Mouse (Mus musculus): Measurements from ENCODE around the gene Gabbr1. TPM values are rescaled to one million over a fixed set of nuclear protein-coding genes. Genes with fewer than 3 reads are reported as not detected.

Gabbr1 gene
- polyA plus RNA-seq, 1 experiment from 2014 or later, result 4.6 TPM

- H3K36me3 ChIP-seq, result no peaks in the 10 kb centered on the region
- peak overlapping the region; percentile 69 for H3K27ac ChIP-seq
- under 1% methylated on average over 49 of the region's 58 CpGs for WGBS
- H3K9ac ChIP-seq, result peak overlapping the region; percentile 85
- peaks cover 33% of the 10 kb centered on the region for H3K4me1 ChIP-seq (replicated peaks)
- peaks cover 25% of the 10 kb centered on the region for H3K27me3 ChIP-seq
- peak overlapping the region; percentile 92 for H3K4me3 ChIP-seq
- peak overlapping the region; percentile 97 for H3K4me2 ChIP-seq
- ATAC-seq (replicated peaks; ENCODE audit: insufficient number of reproducible peaks, insufficient read depth, low FRiP score, low read depth), result peak; percentile 79
- H3K9me3 ChIP-seq (replicated peaks), result no peaks in the 10 kb centered on the region
Observed at GRCm38 (mm10) chr17:37046312-37047112, 746 bp downstream of the Gabbr1 start.

GRCm38 (mm10) chr17:37047332-37047976 is 1.7 kb downstream of the Gabbr1 start:
- Histone ChIP-seq H3K27me3 (peaks cover 25% of the 10 kb centered on the region), H3K4me1 (replicated peaks) (peaks cover 33% of the 10 kb centered on the region), H3K9me3 (replicated peaks) (no peaks in the 10 kb centered on the region), H3K4me2 (peak overlapping the region; percentile 97), H3K4me3 (peak overlapping the region; percentile 92), H3K36me3 (no peaks in the 10 kb centered on the region), H3K9ac (no peak overlapping the region), H3K27ac (no peak overlapping the region)
- no peak for ATAC-seq (replicated peaks; ENCODE audit: insufficient number of reproducible peaks, insufficient read depth, low FRiP score, low read depth)
- 30% methylated on average over 19 of the region's 19 CpGs for WGBS

GRCm38 (mm10) chr17:37047981-37048380 is 2.2 kb downstream of the Gabbr1 start:
- Histone ChIP-seq H3K36me3 (no peaks in the 10 kb centered on the region), H3K4me3 (no peak overlapping the region), H3K4me1 (replicated peaks) (peaks cover 33% of the 10 kb centered on the region), H3K9me3 (replicated peaks) (no peaks in the 10 kb centered on the region), H3K9ac (no peak overlapping the region), H3K27ac (no peak overlapping the region), H3K4me2 (no peak overlapping the region), H3K27me3 (peaks cover 25% of the 10 kb centered on the region)
- ATAC-seq (replicated peaks; ENCODE audit: insufficient number of reproducible peaks, insufficient read depth, low FRiP score, low read depth), result no peak
- 23% methylated on average over 3 of the region's 3 CpGs for WGBS

- H3K4me1 ChIP-seq (replicated peaks), result peaks cover 33% of the 10 kb centered on the region
- ATAC-seq (replicated peaks; ENCODE audit: insufficient number of reproducible peaks, insufficient read depth, low FRiP score, low read depth), result no peak
- H3K27ac ChIP-seq, result no peak overlapping the region
- H3K36me3 ChIP-seq, result no peaks in the 10 kb centered on the region
- no peak overlapping the region for H3K9ac ChIP-seq
- H3K4me3 ChIP-seq, result no peak overlapping the region
- no peaks in the 10 kb centered on the region for H3K9me3 ChIP-seq (replicated peaks)
- H3K4me2 ChIP-seq, result no peak overlapping the region
- WGBS, result 67% methylated on average over 7 of the region's 7 CpGs
- H3K27me3 ChIP-seq, result peaks cover 25% of the 10 kb centered on the region
Observed at GRCm38 (mm10) chr17:37048383-37048782, 2.6 kb downstream of the Gabbr1 start.

GRCm38 (mm10) chr17:37049570-37050310 is 4.0 kb downstream of the Gabbr1 start:
- H3K9me3 ChIP-seq (replicated peaks), result no peaks in the 10 kb centered on the region
- H3K9ac ChIP-seq, result peak overlapping the region; percentile 61
- WGBS, result 4% methylated on average over 39 of the region's 39 CpGs
- no peaks in the 10 kb centered on the region for H3K36me3 ChIP-seq
- peak overlapping the region; percentile 64 for H3K4me3 ChIP-seq
- peak overlapping the region; percentile 95 for H3K4me2 ChIP-seq
- peaks cover 33% of the 10 kb centered on the region for H3K4me1 ChIP-seq (replicated peaks)
- ATAC-seq (replicated peaks; ENCODE audit: insufficient number of reproducible peaks, insufficient read depth, low FRiP score, low read depth), result no peak
- H3K27me3 ChIP-seq, result peaks cover 25% of the 10 kb centered on the region
- 0 out of 2 replicates have a peak overlapping the region, but pooled peaks have one; percentile 36 for H3K27ac ChIP-seq

- Histone ChIP-seq H3K27ac (no peak overlapping the region), H3K9me3 (replicated peaks) (no peaks in the 10 kb centered on the region)
- ATAC-seq (replicated peaks; ENCODE audit: insufficient number of reproducible peaks, insufficient read depth, low FRiP score, low read depth), result peak; percentile 44
Observed at GRCm38 (mm10) chr17:37050399-37050798, 4.6 kb downstream of the Gabbr1 start.

GRCm38 (mm10) chr17:37050876-37051275 is 5.1 kb downstream of the Gabbr1 start:
- Histone ChIP-seq H3K9ac (peak overlapping the region; percentile 61), H3K4me2 (peak overlapping the region; percentile 95), H3K27ac (no peak overlapping the region), H3K27me3 (peaks cover 25% of the 10 kb centered on the region), H3K4me3 (peak overlapping the region; percentile 64), H3K9me3 (replicated peaks) (no peaks in the 10 kb centered on the region), H3K4me1 (replicated peaks) (peaks cover 28% of the 10 kb centered on the region), H3K36me3 (peaks cover 5% of the 10 kb centered on the region; the same call in 1 of the 2 replicates)
- WGBS, result 7% methylated on average over 27 of the region's 27 CpGs
- no peak for ATAC-seq (replicated peaks; ENCODE audit: insufficient number of reproducible peaks, insufficient read depth, low FRiP score, low read depth)

More at GRCm38 (mm10) chr17:37050399-37050798, 4.6 kb downstream of the Gabbr1 start:
- H3K4me3 ChIP-seq, result peak overlapping the region; percentile 64
- H3K9ac ChIP-seq, result peak overlapping the region; percentile 61
- peaks cover 25% of the 10 kb centered on the region for H3K27me3 ChIP-seq
- peaks cover 5% of the 10 kb centered on the region; the same call in 1 of the 2 replicates for H3K36me3 ChIP-seq
- H3K4me1 ChIP-seq (replicated peaks), result peaks cover 31% of the 10 kb centered on the region
- under 1% methylated on average over 20 of the region's 22 CpGs for WGBS
- peak overlapping the region; percentile 95 for H3K4me2 ChIP-seq

GRCm38 (mm10) chr17:37051745-37052144 is 6.0 kb downstream of the Gabbr1 start:
- Histone ChIP-seq H3K27ac (no peak overlapping the region), H3K27me3 (peaks cover 25% of the 10 kb centered on the region), H3K4me1 (replicated peaks) (peaks cover 26% of the 10 kb centered on the region), H3K4me3 (no peak overlapping the region), H3K9ac (no peak overlapping the region), H3K4me2 (no peak overlapping the region), H3K9me3 (replicated peaks) (no peaks in the 10 kb centered on the region), H3K36me3 (peaks cover 11% of the 10 kb centered on the region; the same call in 1 of the 2 replicates)
- ATAC-seq (replicated peaks; ENCODE audit: insufficient number of reproducible peaks, insufficient read depth, low FRiP score, low read depth), result no peak
- WGBS, result 51% methylated on average over 4 of the region's 4 CpGs

GRCm38 (mm10) chr17:37056957-37057356 is 11.2 kb downstream of the Gabbr1 start:
- Histone ChIP-seq H3K36me3 (peaks cover 21% of the 10 kb centered on the region; the same call in 1 of the 2 replicates), H3K27ac (no peak overlapping the region), H3K9me3 (replicated peaks) (no peaks in the 10 kb centered on the region), H3K9ac (no peak overlapping the region), H3K4me1 (replicated peaks) (no peaks in the 10 kb centered on the region), H3K4me2 (no peak overlapping the region), H3K27me3 (no peaks in the 10 kb centered on the region), H3K4me3 (no peak overlapping the region)
- ATAC-seq (replicated peaks; ENCODE audit: insufficient number of reproducible peaks, insufficient read depth, low FRiP score, low read depth), result no peak
- WGBS, result 85% methylated on average over 6 of the region's 6 CpGs

- H3K9me3 ChIP-seq (replicated peaks), result no peaks in the 10 kb centered on the region
- H3K27ac ChIP-seq, result no peak overlapping the region
- no peak overlapping the region for H3K4me2 ChIP-seq
- H3K4me3 ChIP-seq, result no peak overlapping the region
- 77% methylated on average over 3 of the region's 3 CpGs for WGBS
- peaks cover 31% of the 10 kb centered on the region; the same call in 1 of the 2 replicates for H3K36me3 ChIP-seq
- H3K9ac ChIP-seq, result no peak overlapping the region
- H3K27me3 ChIP-seq, result no peaks in the 10 kb centered on the region
- H3K4me1 ChIP-seq (replicated peaks), result no peaks in the 10 kb centered on the region
- ATAC-seq (replicated peaks; ENCODE audit: insufficient number of reproducible peaks, insufficient read depth, low FRiP score, low read depth), result no peak
Observed at GRCm38 (mm10) chr17:37061435-37061834, 15.7 kb downstream of the Gabbr1 start.

GRCm38 (mm10) chr17:37062101-37062641 is 16.4 kb downstream of the Gabbr1 start:
- Histone ChIP-seq H3K27ac (no peak overlapping the region), H3K36me3 (peaks cover 29% of the 10 kb centered on the region; the same call in 1 of the 2 replicates)

More at GRCm38 (mm10) chr17:37062101-37062641, 16.4 kb downstream of the Gabbr1 start:
- ATAC-seq (replicated peaks; ENCODE audit: insufficient number of reproducible peaks, insufficient read depth, low FRiP score, low read depth), result no peak
- Histone ChIP-seq H3K27me3 (no peaks in the 10 kb centered on the region), H3K4me2 (no peak overlapping the region), H3K4me3 (no peak overlapping the region), H3K9me3 (replicated peaks) (no peaks in the 10 kb centered on the region), H3K4me1 (replicated peaks) (no peaks in the 10 kb centered on the region), H3K9ac (no peak overlapping the region)
- WGBS, result 86% methylated on average over 10 of the region's 10 CpGs
